Mouse (Mus musculus) lung, embryonic 16.5 days (tissue): Measurements from ENCODE around the gene Thada. TPM values are rescaled to one million over a fixed set of nuclear protein-coding genes. Genes with fewer than 3 reads are reported as not detected.

Experiments
- ATAC-seq: fragments of 200-750 bp; cut with Nextera tagmentation; 2 replicates; pipeline ENCODE4 v1.8.0; 2017; ENCODE audit warnings: low read depth, mild to moderate bottlenecking, moderate library complexity
- H3K27ac ChIP-seq: fragments of 300-500 bp; sonication (generic); 2 replicates; pipeline ENCODE4 v1.5.1; 2014; ENCODE audit warnings: mild to moderate bottlenecking, control low read depth, low read length
- H3K27me3 ChIP-seq: fragments of 300-500 bp; sonication (generic); 2 replicates; pipeline ENCODE4 v1.6.1; 2014; ENCODE audit warnings: low read depth, low read length, mixed read lengths; ENCODE audit not compliant: control insufficient read depth, insufficient read depth
- H3K36me3 ChIP-seq: fragments of 300-500 bp; sonication (generic); 2 replicates; pipeline ENCODE4 v1.6.1; 2014; ENCODE audit warnings: low read length; ENCODE audit not compliant: control insufficient read depth, insufficient read depth
- H3K4me1 ChIP-seq: fragments of 300-500 bp; sonication (generic); replicated peaks from 2 replicates; pipeline ENCODE4 v1.6.1; 2014; ENCODE audit warnings: low read length, mixed read lengths; ENCODE audit not compliant: control insufficient read depth, insufficient read depth
- H3K4me2 ChIP-seq: fragments of 300-500 bp; sonication (generic); 2 replicates; pipeline ENCODE4 v1.6.1; 2014; ENCODE audit warnings: low read depth, low read length, control low read depth
- H3K4me3 ChIP-seq: fragments of 300-500 bp; sonication (generic); 2 replicates; pipeline ENCODE4 v1.5.1; 2014; ENCODE audit warnings: mild to moderate bottlenecking, low read length, control low read depth
- H3K9ac ChIP-seq: fragments of 300-500 bp; sonication (generic); 2 replicates; pipeline ENCODE4 v1.6.1; 2014; ENCODE audit warnings: low read length, control low read depth
- H3K9me3 ChIP-seq: fragments of 300-500 bp; sonication (generic); 2 replicates; pipeline ENCODE4 v1.6.1; 2016; ENCODE audit warnings: low read length; ENCODE audit not compliant: control insufficient read depth
- WGBS: fragments of 180-500 bp; shearing (Covaris S2); extraction: QIAGEN DNeasy Blood & Tissue Kit; methylation state at CpG from one replicate; pipeline ENCODE4 v1.1.7; 2014; 5-methylcytosine and 5-hydroxymethylcytosine counted together
- polyA plus RNA-seq: library from polyadenylated mRNA; unstranded; fragments of >200 nt; fragmentation: Nextera tagmentation; extraction: Ambion mirVana; gene quantifications from 2 replicates; pipeline ENCODE4 v1.2.1, GENCODE M21; 2015

Gene Thada
- polyA plus RNA-seq, 1 experiment from 2014 or later: 8.6 TPM

- Histone ChIP-seq H3K27me3 (no peaks in the 10 kb centered on the region), H3K4me2 (no peak overlapping the region), H3K9ac (no peak overlapping the region), H3K36me3 (peaks cover 4% of the 10 kb centered on the region), H3K9me3 (no peaks in the 10 kb centered on the region), H3K27ac (no peak overlapping the region), H3K4me1 (no peaks in the 10 kb centered on the region), H3K4me3 (no peak overlapping the region)
- no peak for ATAC-seq
- 89% methylated on average over 2 of the region's 2 CpGs for WGBS
Observed at GRCm38 (mm10) chr17:84390026-84390425, 76.0 kb downstream of the Thada start.

- Histone ChIP-seq H3K4me3 (no peak overlapping the region), H3K36me3 (peaks cover 8% of the 10 kb centered on the region), H3K4me2 (no peak overlapping the region), H3K9ac (no peak overlapping the region), H3K27me3 (no peaks in the 10 kb centered on the region), H3K27ac (no peak overlapping the region), H3K9me3 (no peaks in the 10 kb centered on the region), H3K4me1 (no peaks in the 10 kb centered on the region)
- no peak for ATAC-seq
- WGBS: 72% methylated on average over 4 of the region's 4 CpGs
Observed at GRCm38 (mm10) chr17:84386176-84386575, 79.8 kb downstream of the Thada start.

- 80% methylated on average over 6 of the region's 6 CpGs for WGBS
- no peak for ATAC-seq
- H3K27me3 ChIP-seq: no peaks in the 10 kb centered on the region
- H3K9ac ChIP-seq: no peak overlapping the region
- H3K4me2 ChIP-seq: no peak overlapping the region
- no peak overlapping the region for H3K27ac ChIP-seq
- no peak overlapping the region for H3K4me3 ChIP-seq
- H3K36me3 ChIP-seq: peaks cover 12% of the 10 kb centered on the region
- no peaks in the 10 kb centered on the region for H3K4me1 ChIP-seq
- H3K9me3 ChIP-seq: no peaks in the 10 kb centered on the region
Observed at GRCm38 (mm10) chr17:84385696-84386095, 80.3 kb downstream of the Thada start.

- ATAC-seq: no peak
- Histone ChIP-seq H3K4me2 (no peak overlapping the region), H3K27ac (no peak overlapping the region), H3K36me3 (peaks cover 13% of the 10 kb centered on the region), H3K9me3 (no peaks in the 10 kb centered on the region), H3K4me3 (no peak overlapping the region), H3K4me1 (no peaks in the 10 kb centered on the region), H3K9ac (no peak overlapping the region), H3K27me3 (no peaks in the 10 kb centered on the region)
Observed at GRCm38 (mm10) chr17:84384661-84385060, 81.3 kb downstream of the Thada start.

GRCm38 (mm10) chr17:84380340-84380739, 85.7 kb downstream of the Thada start:
- whole genome bisulfite sequencing: 96% methylated on average over 9 of the region's 9 CpGs
- Histone ChIP-seq H3K4me3 (no peak overlapping the region), H3K9me3 (no peaks in the 10 kb centered on the region), H3K9ac (no peak overlapping the region), H3K4me1 (no peaks in the 10 kb centered on the region; the same call in 1 of the 2 replicates), H3K36me3 (peaks cover 13% of the 10 kb centered on the region), H3K4me2 (no peak overlapping the region), H3K27me3 (no peaks in the 10 kb centered on the region), H3K27ac (no peak overlapping the region)
- ATAC-seq: no peak

- Histone ChIP-seq H3K4me1 (peaks cover 4% of the 10 kb centered on the region), H3K27me3 (no peaks in the 10 kb centered on the region), H3K9me3 (no peaks in the 10 kb centered on the region), H3K4me2 (no peak overlapping the region), H3K9ac (no peak overlapping the region), H3K4me3 (no peak overlapping the region), H3K27ac (no peak overlapping the region), H3K36me3 (peaks cover 5% of the 10 kb centered on the region; the same call in 1 of the 2 replicates)
- WGBS: 91% methylated on average over 4 of the region's 4 CpGs
- no peak for ATAC-seq
Observed at GRCm38 (mm10) chr17:84376882-84377281, 89.1 kb downstream of the Thada start.

GRCm38 (mm10) chr17:84372411-84373045, 93.5 kb downstream of the Thada start:
- no peak overlapping the region for H3K27ac ChIP-seq
- H3K9ac ChIP-seq: no peak overlapping the region
- peaks cover 27% of the 10 kb centered on the region for H3K4me1 ChIP-seq
- H3K9me3 ChIP-seq: no peaks in the 10 kb centered on the region
- no peak overlapping the region for H3K4me2 ChIP-seq
- 59% methylated on average over 6 of the region's 6 CpGs for WGBS
- H3K27me3 ChIP-seq: no peaks in the 10 kb centered on the region
- H3K4me3 ChIP-seq: no peak overlapping the region
- no peak for ATAC-seq
- no peaks in the 10 kb centered on the region; the same call in 1 of the 2 replicates for H3K36me3 ChIP-seq

- Histone ChIP-seq H3K4me3 (no peak overlapping the region), H3K4me1 (peaks cover 37% of the 10 kb centered on the region), H3K27me3 (no peaks in the 10 kb centered on the region), H3K36me3 (no peaks in the 10 kb centered on the region; the same call in 1 of the 2 replicates), H3K9me3 (no peaks in the 10 kb centered on the region), H3K4me2 (no peak overlapping the region), H3K27ac (no peak overlapping the region), H3K9ac (no peak overlapping the region)
- WGBS: 80% methylated on average over 5 of the region's 5 CpGs
- ATAC-seq: no peak
Observed at GRCm38 (mm10) chr17:84370385-84370784, 95.6 kb downstream of the Thada start.

GRCm38 (mm10) chr17:84369769-84370168, 96.2 kb downstream of the Thada start:
- WGBS: 56% methylated on average over 3 of the region's 3 CpGs
- H3K9ac ChIP-seq: no peak overlapping the region
- no peak overlapping the region for H3K4me2 ChIP-seq
- H3K4me3 ChIP-seq: no peak overlapping the region
- no peaks in the 10 kb centered on the region for H3K36me3 ChIP-seq
- ATAC-seq: no peak
- peaks cover 43% of the 10 kb centered on the region for H3K4me1 ChIP-seq
- H3K27ac ChIP-seq: peak overlapping the region; percentile 38
- no peaks in the 10 kb centered on the region for H3K27me3 ChIP-seq
- H3K9me3 ChIP-seq: no peaks in the 10 kb centered on the region
